Mouse (Mus musculus): ENCODE data around the gene Slc9c1. TPM values are rescaled to one million over a fixed set of nuclear protein-coding genes. Genes with fewer than 3 reads are reported as not detected.

The Slc9c1 gene
- polyA plus RNA-seq, 1 experiment, result not detected

- no peak overlapping the region for H3K4me3 ChIP-seq (ENCODE audit: insufficient read depth, low read depth, low read length)
- no peak overlapping the region for H3K27ac ChIP-seq (ENCODE audit: insufficient read depth, low read depth, low read length)
- peaks cover 2% of the 10 kb centered on the region; the same call in 1 of the 2 replicates for H3K4me1 ChIP-seq (ENCODE audit: control insufficient read depth, insufficient read depth, low read length)
- WGBS, result 82% methylated on average over 10 of the region's 10 CpGs
- TF ChIP-seq CTCF (IDR thresholded peaks at IDR 0.05; ENCODE audit: insufficient read depth, low read depth, low read length) (no peak), POLR2A (IDR thresholded peaks at IDR 0.05; ENCODE audit: insufficient read depth, low read depth, low read length) (no peak)
Observed at GRCm38 (mm10) chr16:45640070-45640762, 105.1 kb downstream of the Slc9c1 start.

DNA sequence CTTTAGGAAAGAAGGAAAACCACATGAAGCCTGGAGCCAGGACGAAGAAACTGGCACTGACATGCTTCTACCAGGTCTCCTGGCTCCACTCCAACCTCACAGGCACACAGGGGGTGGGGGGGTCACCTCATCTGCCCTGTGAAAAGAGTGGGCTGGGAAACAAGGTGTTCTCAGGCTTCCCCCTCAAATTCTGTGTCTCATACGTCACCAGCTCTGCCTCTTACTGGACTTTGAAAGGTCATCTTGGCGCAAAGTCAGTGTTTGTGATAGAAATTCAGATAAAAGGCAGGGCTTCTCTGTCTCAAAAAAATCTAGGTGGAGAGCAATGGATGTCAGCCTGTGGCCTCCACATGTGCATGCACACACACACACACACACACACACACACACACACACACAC lies 106.2 kb downstream of the Slc9c1 start:
- peaks cover 2% of the 10 kb centered on the region; the same call in 1 of the 2 replicates for H3K4me1 ChIP-seq (ENCODE audit: control insufficient read depth, insufficient read depth, low read length)
- no peak for TF ChIP-seq CTCF (IDR thresholded peaks at IDR 0.05; ENCODE audit: insufficient read depth, low read depth, low read length)
- TF ChIP-seq POLR2A (IDR thresholded peaks at IDR 0.05; ENCODE audit: insufficient read depth, low read depth, low read length), result no peak
- H3K4me3 ChIP-seq (ENCODE audit: insufficient read depth, low read depth, low read length), result no peak overlapping the region
- H3K27ac ChIP-seq (ENCODE audit: insufficient read depth, low read depth, low read length), result no peak overlapping the region
- 71% methylated on average over 3 of the region's 3 CpGs for WGBS

- H3K4me1 ChIP-seq (ENCODE audit: control insufficient read depth, insufficient read depth, low read length), result peaks cover 2% of the 10 kb centered on the region; the same call in 1 of the 2 replicates
- TF ChIP-seq POLR2A (IDR thresholded peaks at IDR 0.05; ENCODE audit: insufficient read depth, low read depth, low read length), result no peak
- no peak for TF ChIP-seq CTCF (IDR thresholded peaks at IDR 0.05; ENCODE audit: insufficient read depth, low read depth, low read length)
- WGBS, result 83% methylated on average over 3 of the region's 3 CpGs
- H3K27ac ChIP-seq (ENCODE audit: insufficient read depth, low read depth, low read length), result no peak overlapping the region
- no peak overlapping the region for H3K4me3 ChIP-seq (ENCODE audit: insufficient read depth, low read depth, low read length)
Observed at GRCm38 (mm10) chr16:45643944-45644343, 108.8 kb downstream of the Slc9c1 start.

DNA sequence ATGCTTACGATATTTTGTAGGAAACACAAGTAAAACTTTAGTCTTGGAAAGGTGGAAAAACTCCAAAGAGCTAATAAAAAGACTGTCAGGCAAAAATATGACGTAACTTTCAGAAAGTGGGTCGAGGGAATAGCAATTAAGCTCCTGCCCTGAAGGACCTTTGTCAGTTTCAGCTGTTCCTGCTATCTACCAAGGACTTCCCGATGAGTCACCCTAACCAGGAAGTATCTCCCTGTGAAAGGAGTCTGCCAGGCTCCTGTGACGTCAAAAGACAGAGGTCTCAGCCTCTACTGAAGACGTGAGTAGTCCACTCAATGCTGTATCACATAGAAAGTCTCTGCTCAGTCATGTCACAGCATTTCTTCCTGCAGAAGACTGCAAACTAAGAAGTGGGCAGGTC lies 109.3 kb downstream of the Slc9c1 start:
- 77% methylated on average over 6 of the region's 6 CpGs for WGBS

GRCm38 (mm10) chr16:45651497-45651896 lies 116.4 kb downstream of the Slc9c1 start:
- TF ChIP-seq POLR2A (IDR thresholded peaks at IDR 0.05; ENCODE audit: insufficient read depth, low read depth, low read length), result no peak
- no peak for TF ChIP-seq CTCF (IDR thresholded peaks at IDR 0.05; ENCODE audit: insufficient read depth, low read depth, low read length)
- no peak overlapping the region for H3K27ac ChIP-seq (ENCODE audit: insufficient read depth, low read depth, low read length)
- H3K4me3 ChIP-seq (ENCODE audit: insufficient read depth, low read depth, low read length), result no peak overlapping the region
- 91% methylated on average over 2 of the region's 2 CpGs for whole genome bisulfite sequencing
- H3K4me1 ChIP-seq (ENCODE audit: control insufficient read depth, insufficient read depth, low read length), result peaks cover 6% of the 10 kb centered on the region

More for the DNA sequence above, 109.3 kb downstream of the Slc9c1 start:
- TF ChIP-seq CTCF (IDR thresholded peaks at IDR 0.05; ENCODE audit: insufficient read depth, low read depth, low read length), result no peak
- TF ChIP-seq POLR2A (IDR thresholded peaks at IDR 0.05; ENCODE audit: insufficient read depth, low read depth, low read length), result no peak
- H3K4me3 ChIP-seq (ENCODE audit: insufficient read depth, low read depth, low read length), result no peak overlapping the region
- no peak overlapping the region for H3K27ac ChIP-seq (ENCODE audit: insufficient read depth, low read depth, low read length)
- peaks cover 2% of the 10 kb centered on the region; the same call in 1 of the 2 replicates for H3K4me1 ChIP-seq (ENCODE audit: control insufficient read depth, insufficient read depth, low read length)

DNA sequence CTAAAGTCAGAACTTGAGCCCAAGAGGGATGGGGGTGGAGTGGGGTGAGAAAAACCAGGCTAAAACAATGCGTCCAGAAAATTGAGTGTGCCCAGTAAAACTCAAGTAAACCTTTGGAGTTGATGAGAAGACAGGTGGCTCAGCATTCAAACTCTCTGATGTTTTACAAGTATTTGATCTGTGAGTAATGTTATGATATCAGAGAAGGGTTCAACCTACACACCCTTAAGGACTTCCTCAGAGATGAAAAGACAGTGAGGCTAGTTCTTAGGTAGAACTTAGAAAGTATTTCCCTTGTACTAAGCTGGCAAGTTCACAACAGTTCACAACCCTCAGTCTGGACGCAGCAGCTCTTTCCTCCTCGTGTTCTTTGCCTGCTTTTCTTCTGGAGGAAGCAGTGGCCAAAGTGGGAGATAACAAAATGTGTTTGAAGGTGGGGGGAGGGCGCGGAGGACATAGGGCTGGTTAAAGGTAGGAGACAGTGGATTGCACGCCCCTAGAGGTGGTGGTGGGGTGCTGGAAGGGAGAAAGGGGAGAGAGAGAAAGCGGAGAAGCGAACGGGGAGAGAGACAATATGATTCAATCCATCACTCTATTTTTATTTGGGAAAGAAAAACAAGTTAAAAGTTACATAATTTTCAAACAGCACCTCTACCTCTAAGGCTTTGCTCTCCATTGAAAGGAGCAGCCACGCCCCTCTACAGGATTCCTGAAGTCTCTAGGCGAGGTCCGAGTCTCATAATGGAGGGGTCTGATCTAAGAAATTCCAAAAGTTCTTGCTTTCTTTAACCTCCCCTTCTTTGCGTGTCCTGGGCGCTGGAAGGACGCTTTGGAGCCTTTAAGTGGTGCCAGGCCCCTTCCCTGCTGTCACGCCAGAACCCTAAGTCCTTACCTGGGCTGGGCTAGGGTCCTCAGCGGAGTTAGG lies 118.2 kb downstream of the Slc9c1 start:
- WGBS, result 27% methylated on average over 17 of the region's 17 CpGs
- Histone ChIP-seq H3K4me3 (ENCODE audit: insufficient read depth, low read depth, low read length) (0 out of 2 replicates have a peak overlapping the region, but pooled peaks have one; percentile 10), H3K27ac (ENCODE audit: insufficient read depth, low read depth, low read length) (no peak overlapping the region), H3K4me1 (ENCODE audit: control insufficient read depth, insufficient read depth, low read length) (peaks cover 6% of the 10 kb centered on the region)
- TF ChIP-seq CTCF (IDR thresholded peaks at IDR 0.05; ENCODE audit: insufficient read depth, low read depth, low read length), result no peak
- TF ChIP-seq POLR2A (IDR thresholded peaks at IDR 0.05; ENCODE audit: insufficient read depth, low read depth, low read length), result no peak

DNA sequence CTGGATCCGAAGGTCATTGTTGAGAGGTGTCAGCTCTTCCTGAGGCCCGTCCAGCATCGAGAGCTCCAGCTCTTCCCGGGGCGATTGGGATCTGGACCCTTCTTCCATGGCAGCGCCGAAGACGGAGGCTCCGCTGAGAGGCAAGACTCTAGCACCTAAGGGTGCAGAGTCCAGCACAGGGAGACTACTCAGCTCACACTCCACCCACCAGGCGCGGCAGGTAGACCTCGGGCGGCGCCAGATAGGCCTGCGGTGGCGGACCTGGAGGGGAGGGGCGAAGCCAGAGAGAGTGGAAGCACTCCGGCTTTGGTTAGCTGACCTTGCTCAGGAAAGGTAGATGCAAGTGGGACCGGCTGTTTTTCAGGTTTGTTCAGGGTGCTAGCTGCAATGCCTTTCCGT lies 118.8 kb downstream of the Slc9c1 start, which contains the start of gene BC016579:
BC016579 (minus strand) TSS at position 135 of the 399 bp plus-strand sequence.
- 13% methylated on average over 20 of the region's 20 CpGs for WGBS
- Histone ChIP-seq H3K27ac (ENCODE audit: insufficient read depth, low read depth, low read length) (no peak within 1 kb of the TSS), H3K4me1 (ENCODE audit: control insufficient read depth, insufficient read depth, low read length) (peaks cover 6% of the 10 kb centered on the region), H3K4me3 (ENCODE audit: insufficient read depth, low read depth, low read length) (peak within 1 kb of the TSS; percentile 10; the same call in 1 of the 2 replicates)
- no peak for TF ChIP-seq POLR2A (IDR thresholded peaks at IDR 0.05; ENCODE audit: insufficient read depth, low read depth, low read length)
- no peak for TF ChIP-seq CTCF (IDR thresholded peaks at IDR 0.05; ENCODE audit: insufficient read depth, low read depth, low read length)

- Histone ChIP-seq H3K4me1 (ENCODE audit: control insufficient read depth, insufficient read depth, low read length) (peaks cover 6% of the 10 kb centered on the region), H3K4me3 (ENCODE audit: insufficient read depth, low read depth, low read length) (no peak overlapping the region), H3K27ac (ENCODE audit: insufficient read depth, low read depth, low read length) (no peak overlapping the region)
- TF ChIP-seq CTCF (IDR thresholded peaks at IDR 0.05; ENCODE audit: insufficient read depth, low read depth, low read length), result no peak
- TF ChIP-seq POLR2A (IDR thresholded peaks at IDR 0.05; ENCODE audit: insufficient read depth, low read depth, low read length), result no peak
- 74% methylated on average over 9 of the region's 9 CpGs for WGBS
Observed at GRCm38 (mm10) chr16:45654465-45654864, 119.4 kb downstream of the Slc9c1 start.

Other genes with a start within 250 kb of the Slc9c1 start
- gene Cd200, start 126.3 kb upstream of the Slc9c1 start, polyA plus RNA-seq (2012; ENCODE audit: insufficient read depth, insufficient read length, low replicate concordance, missing spikeins), result not detected in 2 replicates
- not detected in 2 replicates for gene Gm609, start 42.3 kb upstream of the Slc9c1 start, polyA plus RNA-seq (2012; ENCODE audit: insufficient read depth, insufficient read length, low replicate concordance, missing spikeins)
- not detected in 2 replicates for gene Gm17783, start 3.3 kb upstream of the Slc9c1 start, polyA plus RNA-seq (2012; ENCODE audit: insufficient read depth, insufficient read length, low replicate concordance, missing spikeins)
- gene Gcsam, start 75.1 kb downstream of the Slc9c1 start, polyA plus RNA-seq (2012; ENCODE audit: insufficient read depth, insufficient read length, low replicate concordance, missing spikeins), result not detected in 2 replicates
- gene BC016579, start 118.8 kb downstream of the Slc9c1 start, polyA plus RNA-seq (2012; ENCODE audit: insufficient read depth, insufficient read length, low replicate concordance, missing spikeins), result not detected in 2 replicates
- not detected in 2 replicates for gene Tmprss7, start 158.3 kb downstream of the Slc9c1 start, polyA plus RNA-seq (2012; ENCODE audit: insufficient read depth, insufficient read length, low replicate concordance, missing spikeins)
- not detected in 2 replicates for gene Tagln3, start 189.3 kb downstream of the Slc9c1 start, polyA plus RNA-seq (2012; ENCODE audit: insufficient read depth, insufficient read length, low replicate concordance, missing spikeins)
- gene Abhd10, start 207.6 kb downstream of the Slc9c1 start, polyA plus RNA-seq (2012; ENCODE audit: insufficient read depth, insufficient read length, low replicate concordance, missing spikeins), result not detected in 2 replicates

Data from olfactory bulb, adult 2 months (tissue).